Mouse (Mus musculus) erythroblast, embryonic 14.5 days (primary cell): Measurements from ENCODE around the gene Capn11. TPM values are rescaled to one million over a fixed set of nuclear protein-coding genes. Genes with fewer than 3 reads are reported as not detected.

Experiments
- H3K27me3 ChIP-seq: 2 replicates; pipeline ENCODE4 v1.6.1; 2012; ENCODE audit warnings: inconsistent platforms; ENCODE audit not compliant: control insufficient read depth
- H3K36me3 ChIP-seq: 2 replicates; pipeline ENCODE4 v1.6.1; 2012; ENCODE audit warnings: mild to moderate bottlenecking, inconsistent platforms; ENCODE audit not compliant: control insufficient read depth
- H3K4me1 ChIP-seq: 2 replicates; pipeline ENCODE4 v1.6.1; 2012; ENCODE audit warnings: inconsistent platforms; ENCODE audit not compliant: control insufficient read depth
- H3K4me3 ChIP-seq: replicated peaks from 2 replicates; pipeline ENCODE3; 2012; ENCODE audit warnings: moderate library complexity, mild to moderate bottlenecking, inconsistent platforms
- H3K9me3 ChIP-seq: 2 replicates; pipeline ENCODE4 v1.6.1; 2012; ENCODE audit warnings: low read length, inconsistent platforms, mixed read lengths; ENCODE audit not compliant: control insufficient read depth
- GATA1 ChIP-seq: IDR thresholded peaks from 2 replicates; pipeline ENCODE4 v1.6.1; 2012; ENCODE audit warnings: low read length, inconsistent platforms, mixed read lengths
- TAL1 ChIP-seq: IDR thresholded peaks from 3 replicates; pipeline ENCODE4 v1.6.1; 2012; ENCODE audit warnings: low read length, inconsistent platforms, mixed read lengths
- polyA plus RNA-seq: library from polyadenylated mRNA; stranded (reverse); fragments of >175 nt; gene quantifications from 2 replicates; pipeline ENCODE4 v1.2.3, GENCODE M21; 2012

Gene Capn11
- polyA plus RNA-seq, 1 experiment: not detected

DNA sequence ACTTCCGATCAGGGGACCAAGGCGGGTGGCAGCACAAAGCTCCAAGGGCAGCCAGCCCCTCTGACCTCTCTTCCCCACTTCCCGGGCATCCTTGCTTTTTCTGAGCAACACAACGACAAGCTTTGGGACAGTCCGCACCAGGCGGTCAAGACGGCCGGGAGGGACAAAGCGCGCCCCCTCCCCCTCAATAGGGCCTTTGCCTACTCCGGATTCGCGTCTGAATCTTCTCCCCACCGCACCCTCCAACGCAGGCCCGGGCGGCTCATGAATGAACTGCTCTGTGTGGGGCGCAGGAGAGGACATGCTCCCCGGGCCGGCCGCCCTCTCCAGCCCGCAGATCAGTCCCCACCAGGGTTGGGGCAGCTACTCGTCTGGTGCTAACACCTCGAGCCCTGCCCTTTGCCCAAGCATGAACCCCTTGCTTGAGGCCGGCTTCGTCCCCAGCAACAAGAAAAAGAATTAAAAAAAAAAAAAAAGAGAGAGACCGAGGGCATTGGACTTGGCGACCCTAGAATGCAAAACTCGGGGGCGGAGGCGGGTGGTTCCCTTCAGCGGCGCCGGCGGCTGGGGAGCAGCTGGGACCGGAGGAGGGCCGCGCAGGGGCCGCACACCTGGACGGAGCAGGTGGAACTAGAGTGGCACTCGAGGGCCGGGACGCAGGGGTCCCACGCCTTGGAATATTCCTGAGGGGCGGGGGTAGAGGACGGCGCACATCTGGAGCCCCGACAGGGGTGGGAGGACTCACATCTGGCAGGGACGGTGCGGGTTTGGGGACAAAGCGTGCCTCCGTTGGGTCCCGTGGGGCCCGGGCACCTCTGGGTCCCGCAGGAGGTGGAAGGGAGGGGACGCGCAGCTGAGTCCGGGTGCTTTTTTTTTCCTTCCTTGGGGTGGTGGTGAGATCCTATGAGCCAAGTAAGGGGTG lies 26.3 kb upstream of the Capn11 start:
- TF ChIP-seq TAL1: no peak
- TF ChIP-seq GATA1: no peak
- H3K27me3 ChIP-seq: peaks cover 7% of the 10 kb centered on the region
- H3K4me3 ChIP-seq: peak overlapping the region; percentile 89
- H3K9me3 ChIP-seq: no peaks in the 10 kb centered on the region
- peaks cover 10% of the 10 kb centered on the region for H3K36me3 ChIP-seq
- peaks cover 55% of the 10 kb centered on the region for H3K4me1 ChIP-seq

GRCm38 (mm10) chr17:45684667-45685131 lies 25.6 kb upstream of the Capn11 start:
- H3K4me1 ChIP-seq: peaks cover 57% of the 10 kb centered on the region
- peak overlapping the region; percentile 89 for H3K4me3 ChIP-seq
- H3K36me3 ChIP-seq: peaks cover 10% of the 10 kb centered on the region
- H3K9me3 ChIP-seq: no peaks in the 10 kb centered on the region
- peaks cover 7% of the 10 kb centered on the region for H3K27me3 ChIP-seq
- TF ChIP-seq TAL1 (no peak), GATA1 (no peak)

GRCm38 (mm10) chr17:45682843-45683242 lies 23.7 kb upstream of the Capn11 start:
- H3K4me1 ChIP-seq: peaks cover 57% of the 10 kb centered on the region
- H3K9me3 ChIP-seq: no peaks in the 10 kb centered on the region
- H3K36me3 ChIP-seq: peaks cover 15% of the 10 kb centered on the region
- peaks cover 7% of the 10 kb centered on the region for H3K27me3 ChIP-seq
- no peak for TF ChIP-seq GATA1
- no peak for TF ChIP-seq TAL1
- no peak overlapping the region for H3K4me3 ChIP-seq

GRCm38 (mm10) chr17:45681588-45681987 lies 22.5 kb upstream of the Capn11 start:
- TF ChIP-seq TAL1: no peak
- no peak for TF ChIP-seq GATA1
- Histone ChIP-seq H3K4me3 (no peak overlapping the region), H3K4me1 (peaks cover 44% of the 10 kb centered on the region), H3K27me3 (peaks cover 7% of the 10 kb centered on the region), H3K36me3 (peaks cover 24% of the 10 kb centered on the region), H3K9me3 (no peaks in the 10 kb centered on the region)

DNA sequence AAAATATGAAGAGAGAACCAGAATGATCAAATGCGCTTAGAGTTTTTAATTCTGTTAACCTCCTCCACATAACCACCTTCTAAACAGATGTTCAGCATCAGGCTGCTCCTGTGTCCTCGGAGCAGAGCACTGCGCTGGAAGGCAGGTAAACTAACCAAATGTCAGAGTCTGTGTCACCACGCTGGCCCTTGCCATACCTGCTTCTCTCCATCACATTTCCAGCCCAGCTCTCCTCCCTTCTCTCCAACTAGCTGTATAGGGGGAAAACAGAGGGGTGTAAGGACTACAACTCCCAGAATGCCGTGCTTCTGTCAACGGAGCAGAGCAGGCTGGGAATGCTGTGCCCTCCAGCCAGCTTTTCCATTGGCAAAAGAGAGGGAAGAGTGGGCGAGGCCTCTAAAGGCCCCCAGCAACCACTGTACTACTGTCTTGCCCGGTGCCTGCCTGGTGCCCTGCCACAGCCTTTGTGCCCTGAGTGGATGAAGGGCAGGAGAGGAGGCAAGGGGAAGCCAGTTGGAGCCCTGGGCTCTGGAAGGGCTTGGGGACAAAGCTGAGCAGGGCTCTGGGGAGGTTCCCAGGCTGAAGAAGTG lies 21.4 kb upstream of the Capn11 start:
- Histone ChIP-seq H3K9me3 (no peaks in the 10 kb centered on the region), H3K27me3 (peaks cover 7% of the 10 kb centered on the region), H3K4me3 (no peak overlapping the region), H3K4me1 (peaks cover 38% of the 10 kb centered on the region), H3K36me3 (peaks cover 30% of the 10 kb centered on the region)
- TF ChIP-seq TAL1: no peak
- TF ChIP-seq GATA1: no peak

GRCm38 (mm10) chr17:45678106-45678505 lies 19.0 kb upstream of the Capn11 start:
- Histone ChIP-seq H3K36me3 (peaks cover 47% of the 10 kb centered on the region), H3K4me1 (peaks cover 22% of the 10 kb centered on the region), H3K27me3 (no peaks in the 10 kb centered on the region), H3K4me3 (no peak overlapping the region), H3K9me3 (no peaks in the 10 kb centered on the region)
- no peak for TF ChIP-seq GATA1
- no peak for TF ChIP-seq TAL1

GRCm38 (mm10) chr17:45672598-45672997 lies 13.5 kb upstream of the Capn11 start:
- no peak for TF ChIP-seq TAL1
- TF ChIP-seq GATA1: no peak
- no peak overlapping the region for H3K4me3 ChIP-seq
- peaks cover 58% of the 10 kb centered on the region for H3K36me3 ChIP-seq
- no peaks in the 10 kb centered on the region for H3K4me1 ChIP-seq
- no peaks in the 10 kb centered on the region for H3K9me3 ChIP-seq
- no peaks in the 10 kb centered on the region for H3K27me3 ChIP-seq

- no peaks in the 10 kb centered on the region for H3K4me1 ChIP-seq
- no peaks in the 10 kb centered on the region for H3K27me3 ChIP-seq
- TF ChIP-seq TAL1 (no peak), GATA1 (no peak)
- no peaks in the 10 kb centered on the region for H3K9me3 ChIP-seq
- peaks cover 57% of the 10 kb centered on the region for H3K36me3 ChIP-seq
- no peak overlapping the region for H3K4me3 ChIP-seq
Observed at GRCm38 (mm10) chr17:45671821-45672220, 12.7 kb upstream of the Capn11 start.

DNA sequence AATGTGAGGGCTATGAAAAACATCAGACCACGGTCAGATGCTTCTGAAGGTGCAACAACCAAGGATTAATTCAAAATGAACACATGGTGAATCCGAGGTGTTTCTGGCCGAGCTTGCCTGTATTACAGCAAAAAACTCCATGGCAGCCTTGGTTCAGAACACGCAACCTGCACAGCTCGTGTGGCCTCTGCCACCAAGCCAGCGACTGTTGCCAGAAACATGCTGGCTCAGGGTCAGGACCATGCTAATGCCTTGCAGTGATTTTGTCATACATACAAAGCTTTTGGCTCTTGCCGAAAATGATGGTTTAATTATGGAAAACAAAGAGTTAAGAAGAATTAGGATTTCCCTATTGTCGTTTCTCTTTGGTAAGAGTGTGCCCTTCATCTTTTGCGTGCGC lies 8.9 kb upstream of the Capn11 start:
- no peak for TF ChIP-seq GATA1
- TF ChIP-seq TAL1: no peak
- Histone ChIP-seq H3K27me3 (no peaks in the 10 kb centered on the region), H3K4me3 (no peak overlapping the region), H3K9me3 (no peaks in the 10 kb centered on the region), H3K36me3 (peaks cover 54% of the 10 kb centered on the region), H3K4me1 (peaks cover 9% of the 10 kb centered on the region)

- Histone ChIP-seq H3K4me1 (peaks cover 12% of the 10 kb centered on the region), H3K27me3 (no peaks in the 10 kb centered on the region), H3K36me3 (peaks cover 54% of the 10 kb centered on the region), H3K4me3 (no peak overlapping the region), H3K9me3 (no peaks in the 10 kb centered on the region)
- TF ChIP-seq GATA1 (no peak), TAL1 (no peak)
Observed at GRCm38 (mm10) chr17:45667481-45667880, 8.4 kb upstream of the Capn11 start.
